Mouse (Mus musculus) testis, adult 2 months (tissue): Measurements from ENCODE around the gene Pdzrn4. TPM values are rescaled to one million over a fixed set of nuclear protein-coding genes. Genes with fewer than 3 reads are reported as not detected.

ENCODE experiments used
- H3K27ac ChIP-seq: fragments of 200-500 bp; 2 replicates; pipeline ENCODE4 v1.5.1; 2012; ENCODE audit warnings: low read depth, low read length; ENCODE audit not compliant: control insufficient read depth, insufficient read depth
- H3K27me3 ChIP-seq: fragments of 200-500 bp; 2 replicates; pipeline ENCODE4 v1.6.1; 2012; ENCODE audit warnings: mild to moderate bottlenecking, low read length, moderate library complexity; ENCODE audit not compliant: control insufficient read depth, insufficient read depth
- H3K36me3 ChIP-seq: fragments of 200-500 bp; 2 replicates; pipeline ENCODE4 v1.6.1; 2012; ENCODE audit warnings: mild to moderate bottlenecking, low read length; ENCODE audit not compliant: control insufficient read depth, insufficient read depth
- H3K4me1 ChIP-seq: fragments of 200-500 bp; 2 replicates; pipeline ENCODE4 v1.6.1; 2012; ENCODE audit warnings: low read length; ENCODE audit not compliant: control insufficient read depth, insufficient read depth
- H3K4me3 ChIP-seq: fragments of 200-500 bp; 2 replicates; pipeline ENCODE4 v1.5.1; 2012; ENCODE audit warnings: low read depth, mild to moderate bottlenecking, low read length, moderate library complexity, mixed read lengths; ENCODE audit not compliant: control insufficient read depth
- CTCF ChIP-seq: fragments of 200-500 bp; IDR thresholded peaks from 2 replicates; pipeline ENCODE4 v1.5.1; 2012; ENCODE audit warnings: low read depth, mild to moderate bottlenecking, inconsistent platforms, low read length, moderate library complexity; ENCODE audit not compliant: control insufficient read depth, insufficient read depth, insufficient replicate concordance
- POLR2A ChIP-seq: fragments of 200-500 bp; IDR thresholded peaks from 2 replicates; pipeline ENCODE4 v1.6.1; 2012; ENCODE audit warnings: low read depth, mild to moderate bottlenecking, inconsistent platforms, low read length, moderate library complexity; ENCODE audit not compliant: control insufficient read depth
- polyA plus RNA-seq: library from polyadenylated mRNA; depleted of rRNA; stranded (reverse); fragments of >200 nt; gene quantifications from 2 replicates; pipeline ENCODE4 v1.2.3, GENCODE M21; 2012

Gene Pdzrn4
- polyA plus RNA-seq, 1 experiment, result 6.3 TPM

DNA sequence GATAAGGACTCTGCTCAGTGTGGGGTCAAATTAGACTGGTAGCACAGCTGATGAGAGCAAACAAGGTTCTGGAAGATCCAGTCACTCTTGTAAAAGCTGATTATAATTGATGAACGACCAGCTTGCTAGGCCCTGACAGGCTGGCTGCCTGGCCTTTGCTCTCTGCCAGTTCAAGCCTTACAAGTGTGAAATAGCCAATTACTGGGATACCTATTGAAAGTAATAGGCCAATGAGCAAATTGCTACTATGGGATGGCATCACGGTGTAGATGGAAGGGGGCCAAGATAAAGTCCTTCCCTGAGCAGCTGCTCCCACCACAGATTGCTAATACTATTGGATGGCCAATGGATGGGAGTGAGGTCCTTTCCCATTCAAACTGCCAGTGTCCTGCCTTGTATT, 128.2 kb downstream of the Pdzrn4 start:
- TF ChIP-seq CTCF (no peak), POLR2A (no peak)
- Histone ChIP-seq H3K27me3 (no peaks in the 10 kb centered on the region), H3K36me3 (no peaks in the 10 kb centered on the region), H3K4me3 (no peak overlapping the region), H3K4me1 (no peaks in the 10 kb centered on the region), H3K27ac (no peak overlapping the region)

DNA sequence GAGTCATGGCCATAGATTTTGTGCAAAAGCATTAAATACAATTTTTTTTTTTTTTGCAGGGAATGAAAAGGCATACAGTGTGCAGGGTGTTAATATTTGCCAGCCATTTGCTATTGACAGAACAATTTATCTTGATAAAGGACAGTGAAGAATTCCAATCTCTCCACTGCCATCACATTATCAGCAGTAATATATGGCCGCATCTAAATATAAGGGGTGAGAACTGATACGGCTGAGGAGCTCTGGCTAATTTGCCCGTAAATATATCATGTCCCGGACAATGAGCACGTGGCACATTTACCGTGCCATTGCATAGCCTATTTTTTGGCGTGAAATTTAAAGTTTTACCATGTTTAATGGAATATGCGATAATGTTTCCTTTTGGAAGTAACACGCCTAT, 128.7 kb downstream of the Pdzrn4 start:
- TF ChIP-seq POLR2A (no peak), CTCF (no peak)
- H3K4me1 ChIP-seq, result no peaks in the 10 kb centered on the region
- H3K27me3 ChIP-seq, result no peaks in the 10 kb centered on the region
- H3K27ac ChIP-seq, result no peak overlapping the region
- no peaks in the 10 kb centered on the region for H3K36me3 ChIP-seq
- H3K4me3 ChIP-seq, result no peak overlapping the region

DNA sequence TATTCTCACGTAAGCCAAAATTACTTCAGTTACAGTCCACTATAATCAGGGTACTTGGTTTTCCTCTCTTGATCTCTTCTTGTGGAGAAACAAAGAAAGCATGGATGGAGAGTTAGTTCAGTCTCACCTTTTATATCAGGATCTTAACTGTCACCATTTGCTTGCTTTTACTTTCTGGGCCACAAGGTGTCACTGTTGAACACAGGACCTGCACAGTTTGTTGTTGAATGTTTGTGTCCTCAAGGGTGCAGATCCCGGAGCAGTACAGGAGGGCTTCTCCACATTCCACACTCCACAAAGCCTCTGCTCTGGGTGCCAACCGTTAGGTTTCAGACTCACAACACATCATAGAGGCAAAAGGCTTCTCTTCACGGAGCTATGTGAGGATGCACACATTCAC, 130.1 kb downstream of the Pdzrn4 start:
- TF ChIP-seq POLR2A (no peak), CTCF (peak; percentile 27; the same call in 1 of the 2 replicates)
- H3K4me1 ChIP-seq, result no peaks in the 10 kb centered on the region
- no peaks in the 10 kb centered on the region for H3K36me3 ChIP-seq
- no peak overlapping the region for H3K4me3 ChIP-seq
- H3K27ac ChIP-seq, result no peak overlapping the region
- H3K27me3 ChIP-seq, result no peaks in the 10 kb centered on the region

- H3K36me3 ChIP-seq, result no peaks in the 10 kb centered on the region
- H3K27ac ChIP-seq, result no peak overlapping the region
- H3K27me3 ChIP-seq, result no peaks in the 10 kb centered on the region
- no peak overlapping the region for H3K4me3 ChIP-seq
- H3K4me1 ChIP-seq, result no peaks in the 10 kb centered on the region
- TF ChIP-seq POLR2A (no peak), CTCF (no peak)
Measured at GRCm38 (mm10) chr15:92543252-92543651, 146.6 kb downstream of the Pdzrn4 start.

GRCm38 (mm10) chr15:92547294-92547911, 150.7 kb downstream of the Pdzrn4 start:
- H3K27ac ChIP-seq, result no peak overlapping the region
- no peaks in the 10 kb centered on the region for H3K36me3 ChIP-seq
- no peak overlapping the region for H3K4me3 ChIP-seq
- H3K27me3 ChIP-seq, result no peaks in the 10 kb centered on the region
- TF ChIP-seq POLR2A, result no peak
- no peak for TF ChIP-seq CTCF
- H3K4me1 ChIP-seq, result no peaks in the 10 kb centered on the region

DNA sequence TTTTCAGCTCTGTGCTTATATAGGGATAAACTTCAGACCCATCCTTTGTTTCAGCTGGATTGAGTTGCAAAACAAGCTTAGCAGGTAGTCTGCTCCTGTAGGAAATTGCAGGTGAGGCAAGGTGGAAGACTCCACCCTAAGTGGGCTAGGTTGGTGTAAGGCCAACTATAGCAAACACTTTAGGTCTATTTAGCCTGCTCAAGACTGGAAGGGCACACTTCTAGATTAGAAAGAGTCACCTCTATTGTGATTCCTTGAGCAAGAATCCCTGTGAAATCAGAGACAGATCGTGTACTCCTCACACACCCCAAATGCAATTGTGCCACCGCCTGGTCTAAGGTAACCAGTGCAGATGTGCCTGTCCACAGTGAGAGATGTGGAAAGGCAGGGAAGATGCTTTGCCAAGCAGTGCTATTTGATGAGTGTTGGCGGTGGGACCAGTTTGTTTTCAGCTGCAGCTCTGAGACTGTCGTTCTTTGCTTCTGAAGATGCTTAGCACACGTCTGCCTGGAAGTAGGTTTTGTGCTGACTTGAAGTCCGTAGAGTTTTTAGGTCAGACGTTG, 158.4 kb downstream of the Pdzrn4 start:
- Histone ChIP-seq H3K27ac (no peak overlapping the region), H3K36me3 (no peaks in the 10 kb centered on the region), H3K4me1 (no peaks in the 10 kb centered on the region), H3K27me3 (no peaks in the 10 kb centered on the region), H3K4me3 (no peak overlapping the region)
- TF ChIP-seq POLR2A (no peak), CTCF (no peak)

DNA sequence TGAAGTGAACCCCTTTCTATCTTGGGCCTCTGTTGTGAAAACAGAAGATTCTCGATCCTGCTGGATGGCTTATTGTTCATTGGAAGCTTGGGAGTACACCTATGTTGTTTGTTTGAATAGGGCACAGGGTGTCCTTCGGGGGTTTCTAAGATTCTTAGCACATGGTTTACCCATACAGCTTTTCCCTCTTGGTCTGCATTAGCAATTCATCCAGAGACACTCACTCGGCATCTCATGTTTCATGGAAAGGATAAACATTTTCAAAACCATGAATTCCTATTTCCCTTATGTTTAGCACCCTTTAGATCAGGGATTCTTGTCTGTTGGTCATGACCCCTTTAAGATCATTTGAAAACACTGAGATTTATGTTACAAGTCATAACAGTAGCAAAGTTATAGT, 159.0 kb downstream of the Pdzrn4 start:
- Histone ChIP-seq H3K4me3 (no peak overlapping the region), H3K4me1 (no peaks in the 10 kb centered on the region), H3K27ac (no peak overlapping the region), H3K27me3 (no peaks in the 10 kb centered on the region), H3K36me3 (no peaks in the 10 kb centered on the region)
- no peak for TF ChIP-seq POLR2A
- TF ChIP-seq CTCF, result no peak

DNA sequence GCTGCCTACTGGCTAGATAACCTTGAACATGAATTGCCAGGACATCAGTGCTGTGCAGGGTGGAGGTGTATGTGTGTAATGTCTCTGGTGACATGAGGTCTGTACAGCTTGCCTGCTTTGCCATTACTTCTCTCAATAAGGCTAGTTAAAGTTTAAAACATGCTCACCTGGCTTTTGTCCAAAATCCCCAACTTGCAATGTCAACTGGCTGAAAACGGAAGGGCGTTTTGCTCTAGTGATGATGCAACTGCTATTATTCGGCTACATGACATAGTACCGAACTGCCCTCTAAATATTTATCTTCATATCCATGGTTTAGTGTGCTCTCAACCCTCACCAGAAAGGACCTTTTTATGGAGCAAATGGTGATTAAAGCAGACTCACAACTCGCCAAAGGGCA, 161.9 kb downstream of the Pdzrn4 start:
- no peaks in the 10 kb centered on the region for H3K36me3 ChIP-seq
- no peak overlapping the region for H3K27ac ChIP-seq
- no peak overlapping the region for H3K4me3 ChIP-seq
- TF ChIP-seq POLR2A (no peak), CTCF (no peak)
- no peaks in the 10 kb centered on the region for H3K27me3 ChIP-seq
- no peaks in the 10 kb centered on the region for H3K4me1 ChIP-seq
